20 mouse cellular contexts compared by ENCODE assay signal in genomic region chr3:46538660-46539059, GRCm38 (mm10).
DNase-seq lines count a peak whose midpoint lies in the region; TF ChIP-seq lines count a peak whose summit lies in the region.
"Had no signal": no experiment of that assay in that cellular context is flagged by ENCODE, and none has a peak within 500 bp of the region (broad histone marks: within the 10 kb centered on the region; RNA-seq: fewer than 3 reads in every experiment).

No protein-coding gene starts in this region.

- DNase-seq in layer of hippocampus, adult 11-12 months (ENCODE audit: low spot score): peak; percentile 20
- no peak for DNase-seq in layer of hippocampus, postnatal 25 days (ENCODE audit: extremely low spot score in 1 of 2, low spot score in 1 of 2)
- peak; percentile 20 for DNase-seq in right cerebral cortex, adult 18-20 months
- no peak for DNase-seq in right cerebral cortex, postnatal 14 days
- peak; percentile 23 to 54 for DNase-seq in layer of hippocampus, adult 2 months (ENCODE audit: low spot score in 2 of 2)
- DNase-seq in telencephalon, adult 2 months (ENCODE audit: low read depth, low spot score): peak; percentile 54
- DNase-seq in gastrocnemius, adult 18-20 months (ENCODE audit: low spot score): no peak
- no peak for DNase-seq in heart, adult 8-10 months (ENCODE audit: low spot score)
- DNase-seq: adrenal gland, adult 2 months; adrenal gland, postnatal 25 days; cerebellum, adult 11-12 months; cerebellum, adult 9-10 months; cerebellum, postnatal 25 days; heart, adult 18-20 months; heart, postnatal 14 days had no signal

- peak overlapping the region; percentile 62 for H3K27ac ChIP-seq in layer of hippocampus, adult 2 months
- H3K27ac ChIP-seq: embryonic facial prominence, embryonic 13.5 days; forebrain, embryonic 13.5 days; heart, embryonic 15.5 days; hindbrain, embryonic 10.5 days; hindbrain, embryonic 14.5 days had no signal

- H3K4me3 ChIP-seq in layer of hippocampus, adult 2 months: no peak overlapping the region
- H3K4me3 ChIP-seq: embryonic facial prominence, embryonic 13.5 days; forebrain, embryonic 13.5 days; heart, embryonic 15.5 days; hindbrain, embryonic 10.5 days had no signal

- TF ChIP-seq CTCF in layer of hippocampus, adult 2 months (conservative IDR thresholded peaks at IDR 0.05): no peak

Comparison
In these comparisons a context has a peak if more than half of its experiments do, and no peak if none do; other contexts are left out.
1. DNase-seq: peak in layer of hippocampus, adult 11-12 months (single experiment), right cerebral cortex, adult 18-20 months (single experiment), layer of hippocampus, adult 2 months (2 of 2) and telencephalon, adult 2 months (single experiment); none in layer of hippocampus, postnatal 25 days (0 of 2), right cerebral cortex, postnatal 14 days (single experiment), gastrocnemius, adult 18-20 months (single experiment) and heart, adult 8-10 months (single experiment).